Mouse (Mus musculus): ENCODE results near the gene Ppt1. TPM values are rescaled to one million over a fixed set of nuclear protein-coding genes. Genes with fewer than 3 reads are reported as not detected.

The Ppt1 gene
- polyA plus RNA-seq, 1 experiment: 235 TPM

DNA sequence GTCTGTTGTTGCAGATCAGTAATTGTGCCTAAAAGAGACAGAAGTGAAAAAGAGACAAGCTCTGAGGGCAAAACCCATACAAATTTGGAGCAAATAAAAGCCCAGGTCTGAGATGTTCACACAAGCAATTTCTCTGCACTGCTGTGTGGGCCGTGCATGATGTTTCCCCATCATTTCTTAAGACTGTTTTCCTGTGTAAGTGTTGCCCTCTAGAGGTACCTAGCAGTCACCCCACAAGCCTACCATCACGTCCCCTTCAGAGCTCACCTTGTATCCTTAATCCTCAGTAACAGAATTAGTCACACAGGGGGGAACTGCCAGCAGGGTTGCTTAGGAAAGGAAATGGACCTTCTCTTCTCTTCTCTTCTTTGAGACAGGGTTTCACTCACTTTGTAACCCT lies 21.9 kb downstream of the Ppt1 start:
- 18% methylated on average over 2 of the region's 2 CpGs for whole genome bisulfite sequencing
- TF ChIP-seq CTCF (IDR thresholded peaks at IDR 0.05; ENCODE audit: insufficient read depth, low read depth, low read length) (no peak), POLR2A (IDR thresholded peaks at IDR 0.05; ENCODE audit: insufficient read depth, low read depth, low read length) (no peak)
- H3K4me1 ChIP-seq (ENCODE audit: control insufficient read depth, insufficient read depth, low read length): peaks cover 3% of the 10 kb centered on the region
- no peak overlapping the region for H3K27ac ChIP-seq (ENCODE audit: insufficient read depth, low read depth, low read length)
- H3K4me3 ChIP-seq (ENCODE audit: insufficient read depth, low read depth, low read length): no peak overlapping the region

DNA sequence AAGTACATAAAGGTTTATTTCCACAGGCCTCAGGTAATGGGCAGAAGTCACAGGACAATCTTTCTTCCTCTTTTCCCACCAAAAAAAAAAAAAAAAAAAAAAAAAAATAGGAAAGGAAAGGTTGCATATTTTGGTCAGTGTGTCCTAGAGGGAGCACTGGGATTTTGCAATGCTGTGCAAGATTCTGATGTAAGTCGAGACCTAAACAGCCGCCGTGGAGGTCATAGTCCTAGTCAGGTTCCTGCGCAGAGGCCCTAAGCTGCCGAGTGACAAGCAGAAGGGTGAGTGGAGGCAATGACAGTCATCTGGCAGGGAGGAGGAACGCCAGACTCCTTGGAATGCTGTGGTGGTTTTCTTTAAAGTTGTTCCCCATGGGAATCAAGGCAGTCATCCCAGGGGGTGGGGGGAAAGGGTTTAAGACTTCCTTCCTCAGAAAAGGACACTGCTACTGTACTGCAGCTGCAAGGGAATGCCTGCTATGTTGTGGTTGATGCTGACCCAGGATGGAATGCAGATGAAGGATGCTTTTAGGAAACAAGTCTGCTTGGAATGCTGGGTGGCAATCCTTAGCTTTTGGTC lies 23.1 kb downstream of the Ppt1 start:
- TF ChIP-seq POLR2A (IDR thresholded peaks at IDR 0.05; ENCODE audit: insufficient read depth, low read depth, low read length) (no peak), CTCF (IDR thresholded peaks at IDR 0.05; ENCODE audit: insufficient read depth, low read depth, low read length) (no peak)
- Histone ChIP-seq H3K4me1 (ENCODE audit: control insufficient read depth, insufficient read depth, low read length) (peaks cover 3% of the 10 kb centered on the region), H3K4me3 (ENCODE audit: insufficient read depth, low read depth, low read length) (no peak overlapping the region), H3K27ac (ENCODE audit: insufficient read depth, low read depth, low read length) (no peak overlapping the region)
- 77% methylated on average over 6 of the region's 6 CpGs for WGBS

DNA sequence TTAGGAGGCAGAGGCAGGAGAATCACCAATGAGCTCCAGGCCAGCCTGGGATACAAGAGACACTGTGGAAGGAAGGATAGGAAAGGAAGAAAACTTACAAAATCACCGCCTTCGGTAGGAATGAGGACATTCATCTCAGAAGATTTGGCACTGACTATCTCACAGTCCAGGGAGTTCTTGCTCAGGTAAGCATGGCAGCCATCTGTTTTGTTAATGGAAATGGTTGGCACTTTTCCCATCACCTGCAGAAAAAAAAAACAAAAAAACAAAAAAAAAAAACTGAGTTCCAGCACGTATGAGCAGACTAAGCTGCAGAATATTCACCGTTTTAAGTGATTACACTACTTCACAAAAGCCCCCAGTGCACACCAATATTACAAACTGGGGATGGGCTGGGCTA lies 25.8 kb downstream of the Ppt1 start:
- no peak overlapping the region for H3K27ac ChIP-seq (ENCODE audit: insufficient read depth, low read depth, low read length)
- WGBS: 83% methylated on average over 4 of the region's 4 CpGs
- H3K4me1 ChIP-seq (ENCODE audit: control insufficient read depth, insufficient read depth, low read length): peaks cover 3% of the 10 kb centered on the region
- H3K4me3 ChIP-seq (ENCODE audit: insufficient read depth, low read depth, low read length): no peak overlapping the region
- no peak for TF ChIP-seq POLR2A (IDR thresholded peaks at IDR 0.05; ENCODE audit: insufficient read depth, low read depth, low read length)
- TF ChIP-seq CTCF (IDR thresholded peaks at IDR 0.05; ENCODE audit: insufficient read depth, low read depth, low read length): no peak

DNA sequence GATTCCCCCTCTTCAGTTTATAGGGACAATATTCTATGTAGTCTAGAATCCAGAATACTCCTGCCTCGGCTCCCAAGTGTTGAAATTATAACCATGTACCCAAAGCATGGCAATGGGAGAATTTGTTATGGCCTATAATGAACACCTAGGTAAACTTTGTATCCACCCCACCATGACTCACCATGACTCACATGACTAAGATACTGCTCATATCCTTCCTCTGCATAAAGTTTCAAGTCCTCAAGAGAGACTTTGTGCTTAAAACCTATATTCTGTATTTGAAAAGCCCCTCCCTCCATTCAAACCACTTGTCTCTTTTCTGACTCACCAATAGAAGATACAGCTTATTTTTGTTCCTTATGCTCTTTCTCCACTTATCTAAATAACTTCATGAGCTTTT lies 32.0 kb downstream of the Ppt1 start:
- H3K27ac ChIP-seq (ENCODE audit: insufficient read depth, low read depth, low read length): no peak overlapping the region
- H3K4me1 ChIP-seq (ENCODE audit: control insufficient read depth, insufficient read depth, low read length): peaks cover 2% of the 10 kb centered on the region
- 48% methylated on average over 1 of the region's 1 CpGs for WGBS
- TF ChIP-seq POLR2A (IDR thresholded peaks at IDR 0.05; ENCODE audit: insufficient read depth, low read depth, low read length): no peak
- no peak for TF ChIP-seq CTCF (IDR thresholded peaks at IDR 0.05; ENCODE audit: insufficient read depth, low read depth, low read length)
- H3K4me3 ChIP-seq (ENCODE audit: insufficient read depth, low read depth, low read length): no peak overlapping the region

DNA sequence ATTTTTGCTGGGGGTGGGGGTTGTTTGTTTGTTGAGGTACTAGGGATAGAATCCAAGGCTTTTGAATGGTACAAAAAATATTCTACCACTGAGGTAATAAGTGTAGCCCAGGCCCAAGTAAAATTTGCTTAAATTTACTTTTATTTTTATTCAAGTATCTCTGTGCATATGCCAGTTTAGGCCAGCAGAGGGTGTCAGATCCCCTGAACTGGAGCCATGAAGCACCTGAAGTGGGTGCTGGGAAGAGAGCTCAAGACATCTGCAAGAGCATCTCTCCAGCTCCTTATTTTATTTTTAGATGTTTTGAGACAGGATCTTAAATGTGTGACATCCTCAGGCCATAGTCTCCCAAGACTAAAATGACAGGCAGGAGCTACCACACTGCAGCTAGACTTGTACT lies 34.0 kb downstream of the Ppt1 start:
- TF ChIP-seq CTCF (IDR thresholded peaks at IDR 0.05; ENCODE audit: insufficient read depth, low read depth, low read length): no peak
- no peak for TF ChIP-seq POLR2A (IDR thresholded peaks at IDR 0.05; ENCODE audit: insufficient read depth, low read depth, low read length)
- no peak overlapping the region for H3K4me3 ChIP-seq (ENCODE audit: insufficient read depth, low read depth, low read length)
- H3K4me1 ChIP-seq (ENCODE audit: control insufficient read depth, insufficient read depth, low read length): peaks cover 3% of the 10 kb centered on the region
- no peak overlapping the region for H3K27ac ChIP-seq (ENCODE audit: insufficient read depth, low read depth, low read length)

DNA sequence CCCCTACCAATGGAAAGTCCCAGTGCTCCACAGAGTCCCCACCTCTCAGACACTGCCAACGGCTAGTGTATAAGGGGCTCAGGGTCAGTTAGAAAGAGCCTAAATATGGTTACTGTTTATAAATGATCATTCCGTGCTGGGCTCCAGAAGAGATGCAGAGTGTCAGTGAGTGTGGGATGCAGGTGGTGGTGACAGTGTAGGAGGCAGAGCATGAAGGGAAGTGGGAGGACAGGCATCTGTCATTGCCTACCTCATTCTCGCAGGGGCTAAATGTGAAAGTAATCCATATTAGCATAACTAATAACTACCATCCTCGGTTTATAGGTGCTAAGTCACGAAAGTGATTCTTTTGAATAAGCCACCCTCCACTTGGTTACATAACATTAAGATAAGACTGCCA lies 34.7 kb downstream of the Ppt1 start:
- peaks cover 3% of the 10 kb centered on the region for H3K4me1 ChIP-seq (ENCODE audit: control insufficient read depth, insufficient read depth, low read length)
- H3K27ac ChIP-seq (ENCODE audit: insufficient read depth, low read depth, low read length): no peak overlapping the region
- no peak overlapping the region for H3K4me3 ChIP-seq (ENCODE audit: insufficient read depth, low read depth, low read length)
- TF ChIP-seq CTCF (IDR thresholded peaks at IDR 0.05; ENCODE audit: insufficient read depth, low read depth, low read length) (no peak), POLR2A (IDR thresholded peaks at IDR 0.05; ENCODE audit: insufficient read depth, low read depth, low read length) (no peak)
- 69% methylated on average over 5 of the region's 5 CpGs for WGBS

DNA sequence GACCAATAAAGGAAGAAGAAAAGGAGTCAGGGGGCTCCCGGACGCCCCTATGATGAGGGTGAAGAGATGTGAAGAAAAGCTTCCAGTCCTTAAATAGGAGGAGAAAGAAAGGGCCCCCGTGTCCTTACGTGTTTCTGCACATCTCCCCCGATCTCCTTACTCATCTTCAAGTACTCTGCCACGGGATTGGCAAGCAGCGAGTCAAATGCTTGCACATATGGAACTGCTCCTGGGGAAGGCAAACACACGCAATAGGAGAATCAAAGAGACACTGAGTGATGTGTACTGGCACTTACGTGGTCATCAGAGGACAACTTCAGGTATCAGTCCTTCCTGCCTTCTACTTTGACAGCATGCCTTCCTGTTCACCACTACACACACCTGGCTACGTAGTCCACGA lies 35.2 kb downstream of the Ppt1 start:
- H3K4me1 ChIP-seq (ENCODE audit: control insufficient read depth, insufficient read depth, low read length): peaks cover 3% of the 10 kb centered on the region
- no peak overlapping the region for H3K27ac ChIP-seq (ENCODE audit: insufficient read depth, low read depth, low read length)
- WGBS: 88% methylated on average over 11 of the region's 11 CpGs
- TF ChIP-seq POLR2A (IDR thresholded peaks at IDR 0.05; ENCODE audit: insufficient read depth, low read depth, low read length): no peak
- TF ChIP-seq CTCF (IDR thresholded peaks at IDR 0.05; ENCODE audit: insufficient read depth, low read depth, low read length): no peak
- H3K4me3 ChIP-seq (ENCODE audit: insufficient read depth, low read depth, low read length): no peak overlapping the region

DNA sequence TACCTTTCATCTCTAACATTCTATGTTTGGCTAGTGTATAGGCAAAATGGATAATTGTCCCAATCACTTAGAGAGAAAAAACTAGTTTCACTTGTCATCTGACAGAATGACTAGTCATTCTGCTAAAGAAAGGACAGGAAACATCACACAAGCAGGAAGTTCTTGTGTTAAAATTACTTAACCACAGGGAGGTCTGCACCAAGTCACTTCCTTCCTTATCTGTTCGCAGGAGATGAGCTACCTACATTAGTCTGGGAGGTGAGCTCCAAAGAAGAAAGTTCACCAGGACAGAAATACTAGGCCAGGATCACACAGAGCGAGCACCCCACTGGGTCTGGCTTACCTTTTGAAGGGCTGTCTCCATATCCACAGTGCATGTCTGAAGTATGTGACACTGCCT lies 35.9 kb downstream of the Ppt1 start:
- H3K4me1 ChIP-seq (ENCODE audit: control insufficient read depth, insufficient read depth, low read length): peaks cover 3% of the 10 kb centered on the region
- no peak overlapping the region for H3K4me3 ChIP-seq (ENCODE audit: insufficient read depth, low read depth, low read length)
- TF ChIP-seq CTCF (IDR thresholded peaks at IDR 0.05; ENCODE audit: insufficient read depth, low read depth, low read length) (no peak), POLR2A (IDR thresholded peaks at IDR 0.05; ENCODE audit: insufficient read depth, low read depth, low read length) (no peak)
- WGBS: 89% methylated on average over 2 of the region's 2 CpGs
- no peak overlapping the region for H3K27ac ChIP-seq (ENCODE audit: insufficient read depth, low read depth, low read length)

DNA sequence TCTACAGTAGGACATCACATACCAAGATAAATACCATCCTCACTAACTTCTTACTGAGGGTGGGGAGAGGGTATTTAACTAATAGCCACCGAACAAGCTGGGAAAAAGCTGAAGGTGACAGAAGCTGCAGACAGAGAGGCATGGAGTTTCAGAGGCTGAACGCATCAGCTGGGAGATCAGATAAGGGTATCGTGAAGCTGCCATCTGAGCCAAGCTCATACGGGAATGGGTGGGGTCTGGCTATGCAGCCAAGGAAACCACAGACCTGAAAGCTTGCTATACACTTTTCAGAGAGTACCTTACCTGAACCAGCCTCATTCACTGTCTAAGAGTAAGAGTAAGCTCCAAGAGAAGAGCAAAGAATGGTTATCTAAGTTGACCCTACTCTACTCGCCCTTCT lies 37.0 kb downstream of the Ppt1 start:
- TF ChIP-seq POLR2A (IDR thresholded peaks at IDR 0.05; ENCODE audit: insufficient read depth, low read depth, low read length) (no peak), CTCF (IDR thresholded peaks at IDR 0.05; ENCODE audit: insufficient read depth, low read depth, low read length) (no peak)
- WGBS: 66% methylated on average over 5 of the region's 5 CpGs
- H3K27ac ChIP-seq (ENCODE audit: insufficient read depth, low read depth, low read length): no peak overlapping the region
- no peak overlapping the region for H3K4me3 ChIP-seq (ENCODE audit: insufficient read depth, low read depth, low read length)
- peaks cover 3% of the 10 kb centered on the region for H3K4me1 ChIP-seq (ENCODE audit: control insufficient read depth, insufficient read depth, low read length)

DNA sequence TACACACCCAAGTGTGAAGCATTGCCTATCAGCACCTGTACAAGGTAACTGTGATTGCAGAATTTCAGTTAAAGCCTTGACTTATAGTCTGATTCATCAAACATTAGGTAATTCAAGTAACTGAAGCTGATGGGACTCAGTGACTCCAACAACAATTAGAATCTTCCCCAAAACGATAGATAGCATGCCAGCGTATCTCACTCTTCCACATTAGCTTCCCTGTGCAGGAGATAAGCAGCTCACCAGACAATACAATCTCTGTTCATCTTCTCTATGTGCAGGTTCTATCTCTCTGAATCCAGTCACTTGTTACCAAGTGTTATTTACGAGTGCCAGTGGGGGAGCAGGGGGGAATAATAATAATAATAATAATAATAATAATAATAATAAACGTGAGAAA lies 37.5 kb downstream of the Ppt1 start:
- Histone ChIP-seq H3K4me1 (ENCODE audit: control insufficient read depth, insufficient read depth, low read length) (peaks cover 5% of the 10 kb centered on the region), H3K27ac (ENCODE audit: insufficient read depth, low read depth, low read length) (no peak overlapping the region), H3K4me3 (ENCODE audit: insufficient read depth, low read depth, low read length) (no peak overlapping the region)
- WGBS: 82% methylated on average over 4 of the region's 4 CpGs
- no peak for TF ChIP-seq CTCF (IDR thresholded peaks at IDR 0.05; ENCODE audit: insufficient read depth, low read depth, low read length)
